Mouse (Mus musculus): ENCODE measurements around the gene Tmem200a.

The Tmem200a gene

DNA sequence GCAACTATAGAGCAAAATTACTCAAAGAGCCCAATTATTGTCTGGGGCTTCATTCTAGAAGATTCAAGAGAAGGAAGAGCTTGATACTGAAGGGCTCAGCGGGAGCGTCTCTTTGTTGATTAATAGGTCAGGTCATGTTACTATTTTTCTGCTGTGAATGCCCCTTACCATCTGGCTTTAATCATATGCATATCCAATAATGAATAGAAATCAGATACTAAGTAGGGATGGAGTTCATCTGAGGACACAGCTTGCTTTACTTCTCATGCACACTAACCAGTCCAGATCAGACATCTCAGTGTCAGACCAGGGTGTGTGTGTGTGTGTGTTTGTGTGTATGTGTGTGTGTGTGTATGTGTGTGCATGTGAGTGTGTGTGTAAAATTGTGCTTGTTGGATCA is 201.1 kb downstream of the Tmem200a start:
- DNase-seq: no peak

DNA sequence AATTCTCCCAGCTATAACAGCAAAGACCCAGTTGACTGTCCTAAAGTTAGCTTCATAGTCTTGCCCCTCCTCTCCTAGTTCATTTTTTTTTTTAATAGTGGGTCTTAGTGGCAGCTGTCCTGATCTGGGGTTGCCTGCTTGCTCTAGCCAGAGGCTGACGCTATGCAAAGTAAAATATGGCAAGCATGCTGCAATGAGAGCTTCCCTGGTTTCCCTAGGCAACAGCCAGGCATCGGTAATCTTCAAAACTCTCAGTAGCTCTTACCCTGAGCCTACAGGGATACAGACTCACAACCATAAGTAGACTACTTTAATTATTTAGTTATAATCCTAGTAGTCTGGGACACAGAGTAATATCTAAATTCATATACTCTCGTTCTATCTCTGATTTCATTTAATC is 202.0 kb downstream of the Tmem200a start:
- no peak for DNase-seq

DNA sequence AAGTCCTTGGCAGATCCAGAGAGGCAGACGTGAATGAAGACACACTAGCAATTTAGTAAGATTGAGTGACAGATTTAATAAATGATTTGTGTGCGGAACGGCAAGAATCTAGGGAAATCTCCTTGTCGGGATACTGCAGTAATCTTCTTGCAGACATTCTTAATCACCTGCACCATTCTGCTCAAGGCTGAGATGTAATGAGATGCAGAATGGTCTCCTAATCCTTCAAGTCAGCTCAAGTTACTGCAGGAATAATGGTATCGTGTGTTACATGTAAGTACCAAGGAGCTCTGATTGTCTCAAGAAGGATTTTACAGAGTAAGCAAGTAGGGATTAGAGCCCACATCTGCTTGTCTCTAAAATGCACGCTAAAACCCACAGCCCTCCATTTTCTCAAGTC is 210.1 kb downstream of the Tmem200a start:
- no peak for DNase-seq
